Mouse (Mus musculus) CH12.LX (cell line): ENCODE data around the gene Cep83. TPM values are rescaled to one million over a fixed set of nuclear protein-coding genes. Genes with fewer than 3 reads are reported as not detected.

Experiments used
- DNase-seq: peaks from one replicate; pipeline ENCODE4 v3.0.0-alpha.2; 2013; ENCODE audit errors: extremely low read depth
- H3K27ac ChIP-seq: 2 replicates; pipeline ENCODE4 v1.5.1; 2012; ENCODE audit warnings: low read depth, mild to moderate bottlenecking, control low read depth, moderate library complexity; ENCODE audit not compliant: insufficient read depth
- H3K27me3 ChIP-seq: replicated peaks from 2 replicates; pipeline ENCODE3; 2012; ENCODE audit warnings: inconsistent platforms
- H3K36me3 ChIP-seq, 2 experiments: replicated peaks in 1 of 2; 2 replicates each; pipeline versions ENCODE3 to v1.6.1; 2012; ENCODE audit warnings: inconsistent platforms in 1 of 2, low read length in 1 of 2, mild to moderate bottlenecking in 1 of 2, mixed read lengths in 1 of 2, moderate library complexity in 1 of 2; ENCODE audit not compliant: control insufficient read depth in 1 of 2, insufficient read depth in 1 of 2
- H3K4me1 ChIP-seq, 2 experiments: 2 replicates each; pipeline ENCODE4 v1.6.1; 2012; ENCODE audit warnings: inconsistent platforms in 1 of 2, moderate library complexity in 1 of 2; ENCODE audit not compliant: insufficient read depth in 2 of 2, control insufficient read depth in 1 of 2
- H3K4me2 ChIP-seq: 2 replicates; pipeline ENCODE4 v1.6.1; 2012; ENCODE audit warnings: low read depth, mild to moderate bottlenecking, control low read depth; ENCODE audit not compliant: poor library complexity, insufficient read depth, severe bottlenecking
- H3K4me3 ChIP-seq, 3 experiments: fragments of 150-350 bp in 1 of 3; sonication (generic) in 1 of 3; replicated peaks in 1 of 3; 2 replicates each; pipeline versions ENCODE3 to v1.5.1; 2011 to 2012; ENCODE audit warnings: low read depth in 2 of 3, low read length in 2 of 3, mild to moderate bottlenecking in 2 of 3, moderate library complexity in 2 of 3, control low read depth in 1 of 3, improper control_type of control experiment in 1 of 3, inconsistent platforms in 1 of 3, mixed read lengths in 1 of 3; ENCODE audit not compliant: poor library complexity in 1 of 3
- H3K79me2 ChIP-seq: replicated peaks from 2 replicates; pipeline ENCODE4 v1.6.1; 2012; ENCODE audit warnings: mild to moderate bottlenecking, moderate library complexity; ENCODE audit not compliant: control insufficient read depth, poor library complexity, insufficient read depth, severe bottlenecking; ENCODE audit errors: extremely low read depth
- H3K9ac ChIP-seq: 2 replicates; pipeline ENCODE4 v1.6.1; 2012; ENCODE audit warnings: low read depth, mild to moderate bottlenecking, control low read depth, moderate library complexity; ENCODE audit not compliant: insufficient read depth
- H3K9me3 ChIP-seq: replicated peaks from 2 replicates; pipeline ENCODE3; 2012; ENCODE audit warnings: low read length, inconsistent platforms, mixed read lengths
- CTCF ChIP-seq, 2 experiments: IDR thresholded peaks in 1 of 2; conservative IDR thresholded peaks in 1 of 2; 2 replicates each; pipeline ENCODE4 v1.5.1; 2011 to 2012; ENCODE audit warnings: low read depth in 2 of 2, low read length in 2 of 2, improper control_type of control experiment in 1 of 2, inconsistent platforms in 1 of 2, mild to moderate bottlenecking in 1 of 2, moderate library complexity in 1 of 2
- EP300 ChIP-seq: IDR thresholded peaks from 2 replicates; pipeline ENCODE4 v1.6.1; 2011; ENCODE audit warnings: low read length, improper control_type of control experiment
- ETS1 ChIP-seq: conservative IDR thresholded peaks from 2 replicates; pipeline ENCODE4 v1.6.1; 2012; ENCODE audit warnings: low read depth, mild to moderate bottlenecking, inconsistent platforms, low read length, improper control_type of control experiment, moderate library complexity
- GABPA ChIP-seq: IDR thresholded peaks from 2 replicates; pipeline ENCODE4 v1.6.1; 2012; ENCODE audit warnings: low read depth, low read length, improper control_type of control experiment, inconsistent platforms; ENCODE audit not compliant: insufficient replicate concordance
- IRF4 ChIP-seq: IDR thresholded peaks from 2 replicates; pipeline ENCODE4 v1.6.1; 2014; ENCODE audit warnings: low read depth, mild to moderate bottlenecking, inconsistent platforms, low read length, improper control_type of control experiment
- JUND ChIP-seq: conservative IDR thresholded peaks from 2 replicates; pipeline ENCODE4 v1.6.1; 2011; ENCODE audit warnings: low read depth, low read length, improper control_type of control experiment
- MEF2A ChIP-seq: IDR thresholded peaks from 2 replicates; pipeline ENCODE4 v1.6.1; 2014; ENCODE audit warnings: low read depth, mild to moderate bottlenecking, inconsistent platforms, low read length, improper control_type of control experiment, borderline replicate concordance
- PAX5 ChIP-seq: IDR thresholded peaks from 2 replicates; pipeline ENCODE4 v1.6.1; 2012; ENCODE audit warnings: low read length, inconsistent platforms, mixed read lengths
- POLR2A ChIP-seq: IDR thresholded peaks from 2 replicates; pipeline ENCODE4 v1.6.1; 2011; ENCODE audit warnings: low read depth, mild to moderate bottlenecking, improper control_type of control experiment, low read length
- RAD21 ChIP-seq: IDR thresholded peaks from 2 replicates; pipeline ENCODE4 v1.6.1; 2011; ENCODE audit warnings: low read depth, mild to moderate bottlenecking, low read length, improper control_type of control experiment, moderate library complexity
- UBTF ChIP-seq: IDR thresholded peaks from 2 replicates; pipeline ENCODE4 v1.6.1; 2012; ENCODE audit warnings: low read depth, mild to moderate bottlenecking, inconsistent platforms, low read length, improper control_type of control experiment, moderate library complexity
- USF1 ChIP-seq: IDR thresholded peaks from 2 replicates; pipeline ENCODE4 v1.6.1; 2014; ENCODE audit warnings: low read depth, mild to moderate bottlenecking, inconsistent platforms, low read length, improper control_type of control experiment
- ZKSCAN1 ChIP-seq: IDR thresholded peaks from 2 replicates; pipeline ENCODE4 v1.6.1; 2012; ENCODE audit warnings: low read depth, inconsistent platforms, low read length, improper control_type of control experiment, borderline replicate concordance
- dilution Hi-C: fragments of 300-500 bp; cut with MboI; formaldehyde crosslinking; loops from 2 replicates; pipeline ENCODE4 v1.14.3; 2020; ENCODE audit warnings: low sequenced_read_pairs; ENCODE audit not compliant: extremely low pct_unique_long_range_greater_than_20kb, extremely low pct_ligation_motif_present
- in situ Hi-C: fragments of 300-500 bp; cut with MboI; formaldehyde crosslinking; loops from 3 replicates; pipeline ENCODE4 v1.14.3; 2019; ENCODE audit warnings: low sequenced_read_pairs, low pct_ligation_motif_present, low pct_unique_long_range_greater_than_20kb, mixed read lengths
- polyA plus RNA-seq: library from polyadenylated mRNA; unstranded; fragments of >175 nt; gene quantifications from 2 replicates; pipeline ENCODE4 v1.2.1, GENCODE M21; 2012; ENCODE audit warnings: low read depth; ENCODE audit not compliant: insufficient read length
- total RNA-seq, 2 experiments: library from RNA; depleted of rRNA; stranded (reverse); fragments of 300-350 nt in 1 of 2; fragments of >200 nt in 1 of 2; gene quantifications; 2 replicates each; pipeline ENCODE4 v1.2.3; 2012 to 2014

The Cep83 gene
- total and polyA plus RNA-seq, 3 experiments = 17.7 to 44.0 (median 32.1) TPM

GRCm38 (mm10) chr10:94705643-94706258, 17.3 kb downstream of the Cep83 start:
- no peak for DNase-seq
- TF ChIP-seq JUND = no peak
- peak in 1 of 2 experiments; percentile 7; a peak in 1 of 4 replicates for TF ChIP-seq CTCF (conservative IDR thresholded peaks at IDR 0.05 in 1 of 2, IDR thresholded peaks at IDR 0.05 in 1 of 2; ENCODE audit: low read depth in 2 of 2, low read length in 2 of 2)
- TF ChIP-seq RAD21 = peak; percentile 26; the same call in 1 of the 2 replicates
- Histone ChIP-seq H3K79me2 (peaks cover 7% of the 10 kb centered on the region; the same call in 1 of the 2 replicates), H3K4me1 (peaks cover 0 to 24% of the 10 kb centered on the region in 2 experiments; a peak in 2 of 4 replicates), H3K4me2 (no peak overlapping the region), H3K27me3 (no peaks in the 10 kb centered on the region), H3K27ac (no peak overlapping the region), H3K4me3 (no peak overlapping the region), H3K9ac (no peak overlapping the region), H3K9me3 (peaks cover 8% of the 10 kb centered on the region), H3K36me3 (peaks cover 0 to 11% of the 10 kb centered on the region in 2 experiments)
- in situ Hi-C loops (no loop called here), dilution Hi-C loops (no loop called here)

- H3K4me2 ChIP-seq = no peak overlapping the region
- no peak overlapping the region for H3K27ac ChIP-seq
- H3K79me2 ChIP-seq = peaks cover 7% of the 10 kb centered on the region; the same call in 1 of the 2 replicates
- TF ChIP-seq EP300 (no peak), JUND (no peak), UBTF (no peak), POLR2A (no peak)
- H3K36me3 ChIP-seq = peaks cover 0 to 11% of the 10 kb centered on the region in 2 experiments
- dilution Hi-C loops (no loop called here), in situ Hi-C loops (no loop called here)
- DNase-seq = no peak
- no peak overlapping the region for H3K9ac ChIP-seq
- no peaks in the 10 kb centered on the region for H3K27me3 ChIP-seq
- H3K9me3 ChIP-seq = peaks cover 8% of the 10 kb centered on the region
- no peak overlapping the region for H3K4me3 ChIP-seq
- peaks cover 0 to 31% of the 10 kb centered on the region in 2 experiments; a peak in 2 of 4 replicates for H3K4me1 ChIP-seq
Measured at GRCm38 (mm10) chr10:94706695-94707094, 18.2 kb downstream of the Cep83 start.

- Histone ChIP-seq H3K4me2 (no peak overlapping the region), H3K36me3 (peaks cover 0 to 11% of the 10 kb centered on the region in 2 experiments), H3K27ac (no peak overlapping the region), H3K79me2 (peaks cover 7% of the 10 kb centered on the region; the same call in 1 of the 2 replicates), H3K27me3 (no peaks in the 10 kb centered on the region), H3K4me3 (no peak overlapping the region), H3K9me3 (peaks cover 8% of the 10 kb centered on the region), H3K4me1 (peaks cover 0 to 32% of the 10 kb centered on the region in 2 experiments; a peak in 2 of 4 replicates), H3K9ac (no peak overlapping the region)
- TF ChIP-seq MEF2A = no peak
- TF ChIP-seq IRF4 = no peak
- TF ChIP-seq ZKSCAN1 = no peak
- TF ChIP-seq USF1 = no peak
- no peak for TF ChIP-seq ETS1
- TF ChIP-seq RAD21 = no peak
- no peak for TF ChIP-seq GABPA
- no peak for TF ChIP-seq PAX5
- no peak for TF ChIP-seq EP300
- TF ChIP-seq POLR2A = no peak
- DNase-seq = no peak
- dilution Hi-C loops = no loop called here
- in situ Hi-C loops = no loop called here
Measured at GRCm38 (mm10) chr10:94709622-94710319, 21.3 kb downstream of the Cep83 start.
